Mouse (Mus musculus) testis, adult 2 months (tissue): ENCODE data around the gene Rpf1. TPM values are rescaled to one million over a fixed set of nuclear protein-coding genes. Genes with fewer than 3 reads are reported as not detected.

Experiments
- H3K27ac ChIP-seq: fragments of 200-500 bp; 2 replicates; pipeline ENCODE4 v1.5.1; 2012; ENCODE audit warnings: low read depth, low read length; ENCODE audit not compliant: control insufficient read depth, insufficient read depth
- H3K27me3 ChIP-seq: fragments of 200-500 bp; 2 replicates; pipeline ENCODE4 v1.6.1; 2012; ENCODE audit warnings: mild to moderate bottlenecking, low read length, moderate library complexity; ENCODE audit not compliant: control insufficient read depth, insufficient read depth
- H3K36me3 ChIP-seq: fragments of 200-500 bp; 2 replicates; pipeline ENCODE4 v1.6.1; 2012; ENCODE audit warnings: mild to moderate bottlenecking, low read length; ENCODE audit not compliant: control insufficient read depth, insufficient read depth
- H3K4me1 ChIP-seq: fragments of 200-500 bp; 2 replicates; pipeline ENCODE4 v1.6.1; 2012; ENCODE audit warnings: low read length; ENCODE audit not compliant: control insufficient read depth, insufficient read depth
- H3K4me3 ChIP-seq: fragments of 200-500 bp; 2 replicates; pipeline ENCODE4 v1.5.1; 2012; ENCODE audit warnings: low read depth, mild to moderate bottlenecking, low read length, moderate library complexity, mixed read lengths; ENCODE audit not compliant: control insufficient read depth
- CTCF ChIP-seq: fragments of 200-500 bp; IDR thresholded peaks from 2 replicates; pipeline ENCODE4 v1.5.1; 2012; ENCODE audit warnings: low read depth, mild to moderate bottlenecking, inconsistent platforms, low read length, moderate library complexity; ENCODE audit not compliant: control insufficient read depth, insufficient read depth, insufficient replicate concordance
- POLR2A ChIP-seq: fragments of 200-500 bp; IDR thresholded peaks from 2 replicates; pipeline ENCODE4 v1.6.1; 2012; ENCODE audit warnings: low read depth, mild to moderate bottlenecking, inconsistent platforms, low read length, moderate library complexity; ENCODE audit not compliant: control insufficient read depth
- polyA plus RNA-seq: library from polyadenylated mRNA; depleted of rRNA; stranded (reverse); fragments of >200 nt; gene quantifications from 2 replicates; pipeline ENCODE4 v1.2.3, GENCODE M21; 2012

Rpf1 gene
- polyA plus RNA-seq, 1 experiment: 13.9 TPM

- Histone ChIP-seq H3K27me3 (no peaks in the 10 kb centered on the region), H3K4me1 (peaks cover 3% of the 10 kb centered on the region; the same call in 1 of the 2 replicates), H3K4me3 (peak overlapping the region; percentile 90), H3K36me3 (no peaks in the 10 kb centered on the region; the same call in 1 of the 2 replicates), H3K27ac (peak overlapping the region; percentile 94)
- TF ChIP-seq POLR2A (no peak), CTCF (no peak)
Observed at GRCm38 (mm10) chr3:146500003-146500809, 21.0 kb downstream of the Rpf1 start.

DNA sequence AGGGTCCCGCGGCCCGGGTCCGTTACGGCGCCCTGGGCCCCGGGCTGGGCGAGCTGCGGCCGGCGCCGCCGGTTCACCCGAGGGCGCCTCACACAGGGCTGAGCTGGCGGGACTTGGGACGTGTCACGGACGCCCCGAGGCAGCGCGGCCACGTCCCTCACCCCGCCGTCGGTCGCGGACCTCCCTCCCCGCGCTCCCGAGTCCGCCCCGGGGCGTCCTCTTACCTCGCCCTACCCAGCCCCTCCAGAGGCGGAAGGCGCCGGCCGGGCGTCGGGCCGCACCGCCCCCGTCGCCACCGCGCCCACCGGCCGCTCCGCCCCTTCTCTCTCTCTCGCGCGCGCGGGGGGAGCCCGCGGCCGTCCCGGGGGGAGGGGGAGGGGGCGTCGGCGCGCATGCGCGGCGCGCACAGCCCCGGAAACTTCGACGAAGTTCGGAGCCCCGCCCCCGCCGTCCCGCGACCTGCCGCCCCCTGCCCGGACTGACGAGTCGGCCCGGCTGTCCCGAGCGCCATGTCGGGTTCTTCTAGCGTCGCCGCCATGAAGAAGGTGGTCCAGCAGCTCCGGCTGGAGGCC lies 21.7 kb downstream of the Rpf1 start, which contains the start of the genes Spata1 and Gng5:
Spata1 (minus strand) TSS at position 323 of the 572 bp plus-strand sequence.
Gng5 (plus strand) TSS at position 377 of the 572 bp plus-strand sequence.
- Histone ChIP-seq H3K4me3 (peak within 1 kb of the TSS; percentile 90), H3K4me1 (peaks cover 3% of the 10 kb centered on the region; the same call in 1 of the 2 replicates), H3K36me3 (no peaks in the 10 kb centered on the region; the same call in 1 of the 2 replicates)

DNA sequence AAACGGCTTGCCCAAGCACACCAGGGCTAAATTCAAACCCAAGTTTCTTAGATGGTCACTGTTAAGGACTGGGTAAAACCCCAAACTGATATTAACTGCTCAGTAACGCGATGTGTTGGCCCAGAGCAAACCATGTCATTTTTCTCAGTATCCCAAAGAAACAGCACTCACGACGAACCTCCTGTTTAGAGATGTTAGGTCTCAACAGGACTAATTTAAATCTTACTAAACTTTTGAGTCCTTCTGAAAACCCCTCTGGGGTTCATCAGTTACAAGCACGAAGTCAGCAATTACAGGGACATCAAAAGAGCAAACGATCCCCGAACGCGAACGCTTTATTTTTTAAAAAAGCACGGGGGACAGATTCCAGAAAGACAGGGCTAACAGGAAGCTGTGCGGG lies 22.2 kb downstream of the Rpf1 start:
- Histone ChIP-seq H3K27ac (peak overlapping the region; percentile 99), H3K4me3 (peak overlapping the region; percentile 90), H3K27me3 (no peaks in the 10 kb centered on the region), H3K36me3 (no peaks in the 10 kb centered on the region; the same call in 1 of the 2 replicates), H3K4me1 (peaks cover 3% of the 10 kb centered on the region; the same call in 1 of the 2 replicates)
- TF ChIP-seq CTCF (no peak), POLR2A (no peak)

More for the DNA sequence above, 21.7 kb downstream of the Rpf1 start, which contains the start of the genes Spata1 and Gng5:
- TF ChIP-seq CTCF (no peak), POLR2A (peak; percentile 79)
- H3K27ac ChIP-seq: peak within 1 kb of the TSS; percentile 99
- H3K27me3 ChIP-seq: no peaks in the 10 kb centered on the region

DNA sequence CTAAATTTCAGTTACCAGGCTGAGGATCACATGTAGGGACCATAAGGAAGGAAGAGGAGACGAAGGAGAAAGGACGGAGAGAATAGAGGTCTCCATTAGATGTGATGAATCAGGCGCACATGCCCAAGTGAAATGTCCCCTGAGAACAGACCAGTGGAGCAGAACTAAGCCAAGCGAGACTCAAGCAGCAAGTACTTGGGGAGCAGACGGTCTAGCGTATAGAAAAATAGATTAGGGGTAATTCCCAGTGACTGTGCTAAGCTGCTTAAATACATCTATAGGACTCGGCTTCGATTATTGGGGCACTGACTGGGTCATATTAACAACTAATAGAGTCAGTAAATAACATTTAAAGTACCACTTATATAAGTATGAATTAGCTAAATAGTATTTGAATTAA lies 26.3 kb downstream of the Rpf1 start:
- H3K36me3 ChIP-seq: no peaks in the 10 kb centered on the region
- H3K4me1 ChIP-seq: peaks cover 3% of the 10 kb centered on the region; the same call in 1 of the 2 replicates
- no peaks in the 10 kb centered on the region for H3K27me3 ChIP-seq
- no peak for TF ChIP-seq POLR2A
- no peak for TF ChIP-seq CTCF
- no peak overlapping the region for H3K4me3 ChIP-seq
- H3K27ac ChIP-seq: no peak overlapping the region

- no peaks in the 10 kb centered on the region for H3K4me1 ChIP-seq
- no peaks in the 10 kb centered on the region for H3K27me3 ChIP-seq
- no peak overlapping the region for H3K4me3 ChIP-seq
- no peak for TF ChIP-seq CTCF
- no peak for TF ChIP-seq POLR2A
- H3K27ac ChIP-seq: no peak overlapping the region
- 0 out of 2 replicates have a peak, but pooled peaks cover 1% of the 10 kb centered on the region for H3K36me3 ChIP-seq
Observed at GRCm38 (mm10) chr3:146486464-146486863, 34.8 kb downstream of the Rpf1 start.

DNA sequence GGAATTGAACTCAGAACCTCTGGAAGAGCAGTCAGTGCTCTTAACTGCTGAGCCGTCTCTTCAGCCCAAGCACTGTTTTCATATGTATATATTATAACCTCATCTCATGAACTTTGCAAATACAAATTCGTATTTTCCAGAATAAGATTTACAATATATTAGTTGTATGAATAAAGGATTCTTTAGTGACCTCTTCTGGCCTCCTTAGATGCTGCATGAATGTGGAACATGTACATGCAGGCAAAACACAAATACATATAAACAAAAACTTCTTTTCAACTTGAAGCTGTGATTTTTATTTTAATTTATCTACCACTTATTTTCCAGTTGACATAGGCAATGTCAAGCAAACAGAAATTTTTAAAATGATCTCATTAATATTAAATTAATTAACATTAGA lies 39.2 kb downstream of the Rpf1 start:
- TF ChIP-seq CTCF (no peak), POLR2A (no peak)
- Histone ChIP-seq H3K4me3 (no peak overlapping the region), H3K4me1 (no peaks in the 10 kb centered on the region), H3K27ac (no peak overlapping the region), H3K36me3 (0 out of 2 replicates have a peak, but pooled peaks cover 1% of the 10 kb centered on the region), H3K27me3 (no peaks in the 10 kb centered on the region)

GRCm38 (mm10) chr3:146474428-146474827 lies 46.8 kb downstream of the Rpf1 start:
- Histone ChIP-seq H3K36me3 (no peaks in the 10 kb centered on the region; the same call in 1 of the 2 replicates), H3K27me3 (no peaks in the 10 kb centered on the region), H3K4me1 (no peaks in the 10 kb centered on the region), H3K4me3 (no peak overlapping the region), H3K27ac (no peak overlapping the region)
- TF ChIP-seq POLR2A: no peak
- TF ChIP-seq CTCF: no peak
